Mouse (Mus musculus): Measurements from ENCODE around the gene Crybb3.

The Crybb3 gene

GRCm38 (mm10) chr5:113102455-113102854 is 21.1 kb upstream of the Crybb3 start:
- DNase-seq, result no peak

GRCm38 (mm10) chr5:113101457-113101856 is 20.1 kb upstream of the Crybb3 start:
- DNase-seq, result no peak

GRCm38 (mm10) chr5:113100422-113100821 is 19.0 kb upstream of the Crybb3 start:
- DNase-seq, result no peak

- peak; percentile 98 to 100 for DNase-seq
These were observed 18.2 kb upstream of the Crybb3 start for GRCm38 (mm10) chr5:113099546-113099945.

- DNase-seq, result no peak
These were observed 16.2 kb upstream of the Crybb3 start for GRCm38 (mm10) chr5:113097551-113097950.

- DNase-seq, result no peak
These were observed 14.1 kb upstream of the Crybb3 start for GRCm38 (mm10) chr5:113095456-113095855.

- DNase-seq, result no peak
These were observed 11.0 kb upstream of the Crybb3 start for GRCm38 (mm10) chr5:113092406-113092805.

- DNase-seq, result peak; percentile 84 to 90
These were observed 9.8 kb upstream of the Crybb3 start for GRCm38 (mm10) chr5:113091162-113091561.

GRCm38 (mm10) chr5:113090750-113091149 is 9.4 kb upstream of the Crybb3 start:
- DNase-seq, result no peak

GRCm38 (mm10) chr5:113090077-113090690 is 8.8 kb upstream of the Crybb3 start:
- DNase-seq, result no peak

GRCm38 (mm10) chr5:113087465-113087864 is 6.1 kb upstream of the Crybb3 start:
- DNase-seq, result no peak

GRCm38 (mm10) chr5:113086990-113087389 is 5.6 kb upstream of the Crybb3 start:
- DNase-seq, result peak in 1 of 2 experiments; percentile 50

- peak; percentile 83 to 84 for DNase-seq
These were observed 5.1 kb upstream of the Crybb3 start for GRCm38 (mm10) chr5:113086439-113086838.

GRCm38 (mm10) chr5:113085931-113086330 is 4.5 kb upstream of the Crybb3 start:
- no peak for DNase-seq

- DNase-seq, result no peak
These were observed 2.9 kb upstream of the Crybb3 start for GRCm38 (mm10) chr5:113084309-113084708.

- no peak for DNase-seq
These were observed 1.2 kb upstream of the Crybb3 start for GRCm38 (mm10) chr5:113082356-113083168.

GRCm38 (mm10) chr5:113081020-113081419 is 364 bp downstream of the Crybb3 start:
- no peak for DNase-seq

GRCm38 (mm10) chr5:113079783-113080182 is 1.6 kb downstream of the Crybb3 start:
- peak; percentile 81 to 87 for DNase-seq

GRCm38 (mm10) chr5:113078686-113079085 is 2.7 kb downstream of the Crybb3 start:
- DNase-seq, result no peak

- no peak for DNase-seq
These were observed 11.4 kb downstream of the Crybb3 start, which contains the start of gene Crybb2 for GRCm38 (mm10) chr5:113070017-113070416. TSS of gene Crybb2 (minus strand) at chr5:113070117.

- DNase-seq, result peak; percentile 92 to 94
These were observed 27.1 kb downstream of the Crybb3 start for GRCm38 (mm10) chr5:113054308-113054707.

- DNase-seq, result peak; percentile 62
These were observed 30.7 kb downstream of the Crybb3 start for GRCm38 (mm10) chr5:113050581-113051185.

GRCm38 (mm10) chr5:113049876-113050275 is 31.5 kb downstream of the Crybb3 start:
- peak in 1 of 2 experiments; percentile 51 for DNase-seq

Data from cerebellum, postnatal 10 days (tissue).